Mouse (Mus musculus) layer of hippocampus, adult 11-12 months (tissue): ENCODE results near the gene Serpina3b.
"Not testable (repeated sequence)": the region's sequence is repeated elsewhere in the genome, so short reads cannot be mapped to it uniquely, and the experiment has no call there.

Source experiments
- DNase-seq: peaks from one replicate; pipeline ENCODE4 v3.0.0; 2022; ENCODE audit warnings: low spot score

The Serpina3b gene

DNA sequence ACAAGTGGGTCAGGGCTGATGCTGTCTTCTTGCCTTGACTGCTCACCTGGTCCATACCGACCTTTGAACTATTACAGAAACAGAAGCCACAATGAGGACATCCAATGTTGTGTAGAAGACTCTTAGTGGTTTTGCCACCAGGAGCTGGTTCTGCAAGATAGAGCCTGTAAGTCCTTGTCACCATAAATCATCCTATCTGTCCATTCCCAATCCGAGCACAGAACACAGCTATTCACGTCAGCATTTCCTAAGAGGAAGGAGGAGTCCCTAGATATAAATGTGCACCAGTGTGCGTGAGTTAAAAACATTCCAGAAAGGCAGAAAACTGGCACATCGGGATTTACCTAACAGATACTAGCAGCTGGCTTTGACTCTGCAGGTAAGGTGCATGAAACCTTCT is at the start of gene Serpina3b:
Serpina3b (plus strand) TSS at position 301 of the 400 bp plus-strand sequence.
- no peak for DNase-seq

DNA sequence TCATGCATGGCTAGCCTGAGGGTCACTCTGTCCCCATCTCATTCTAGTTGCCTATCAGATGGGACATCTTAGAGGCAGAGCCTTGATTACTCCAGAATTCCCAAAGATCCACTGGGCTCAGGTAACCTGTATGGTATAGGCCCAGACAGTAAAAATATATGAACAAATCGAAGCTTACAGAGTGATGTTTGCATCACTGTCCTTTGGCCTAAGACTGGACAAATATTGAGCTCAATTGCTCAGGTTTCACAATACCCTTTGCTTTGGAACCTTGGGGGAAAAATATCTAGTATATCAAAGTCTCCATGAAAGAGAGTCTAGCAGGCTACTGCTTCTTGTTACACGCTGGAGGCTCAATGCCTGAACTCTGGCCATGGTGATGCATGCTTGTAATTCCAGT is 37.7 kb upstream of the Serpina3b start:
- DNase-seq, result no peak

DNA sequence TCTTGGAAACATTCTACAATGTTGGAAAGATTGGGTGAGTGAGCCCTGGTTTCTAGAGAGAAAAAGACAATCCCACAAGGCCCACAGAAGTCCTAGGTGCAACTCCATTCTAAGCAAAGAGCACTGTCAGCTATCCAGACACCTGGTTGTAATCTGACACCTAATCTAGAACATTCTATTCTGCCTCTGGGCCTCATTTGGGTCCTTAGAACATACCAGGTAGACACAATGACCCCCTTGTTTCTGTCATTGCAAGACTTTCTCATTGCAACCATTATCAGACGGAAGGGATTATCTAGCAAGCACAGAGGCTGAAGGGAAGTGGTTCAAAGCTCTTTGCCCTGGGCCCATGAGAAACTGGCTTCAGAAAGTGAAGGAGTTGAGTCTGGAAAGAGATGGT is 36.5 kb upstream of the Serpina3b start:
- DNase-seq, result no peak

DNA sequence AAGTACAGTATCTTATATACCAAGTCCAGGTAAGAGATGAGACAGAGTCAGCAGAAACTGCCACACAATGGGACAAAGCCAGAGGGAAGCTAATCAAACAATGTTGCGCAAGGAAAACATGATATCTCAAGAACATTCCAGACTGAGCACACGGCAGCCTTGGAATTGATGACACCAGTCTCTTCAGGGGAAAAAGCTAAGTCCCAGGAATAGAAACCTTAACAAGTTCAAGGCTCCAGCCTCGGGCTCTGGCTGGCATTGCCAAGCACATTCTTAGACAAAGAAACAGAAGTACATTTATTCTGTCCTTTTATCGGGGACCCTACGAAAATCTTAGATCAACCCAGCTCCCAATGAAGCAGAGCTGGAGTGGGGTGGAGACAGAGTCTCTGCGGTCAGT is 27.0 kb upstream of the Serpina3b start, which contains the start of gene Serpina5:
Serpina5 (plus strand) TSS at position 346 of the 400 bp plus-strand sequence.
- DNase-seq, result no peak

DNA sequence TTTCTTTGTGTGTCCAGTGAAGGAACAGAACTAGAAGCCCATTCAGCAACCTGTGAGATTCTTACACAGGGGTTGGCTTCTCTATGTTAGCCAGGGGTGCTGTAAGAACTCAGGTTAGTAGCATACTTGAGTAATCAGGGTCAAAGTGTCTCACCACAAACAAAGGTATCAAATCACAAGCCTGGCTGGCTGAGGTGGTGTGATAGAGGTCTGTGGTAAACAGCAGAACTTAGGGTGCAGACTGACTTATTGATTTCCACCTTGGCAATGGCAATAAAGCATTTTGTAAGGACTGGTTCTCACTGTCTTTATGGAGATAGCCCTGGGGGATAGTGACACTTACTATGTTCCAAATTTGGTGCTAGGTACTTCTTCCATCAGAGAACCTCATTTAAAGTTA is 21.9 kb upstream of the Serpina3b start:
- no peak for DNase-seq

DNA sequence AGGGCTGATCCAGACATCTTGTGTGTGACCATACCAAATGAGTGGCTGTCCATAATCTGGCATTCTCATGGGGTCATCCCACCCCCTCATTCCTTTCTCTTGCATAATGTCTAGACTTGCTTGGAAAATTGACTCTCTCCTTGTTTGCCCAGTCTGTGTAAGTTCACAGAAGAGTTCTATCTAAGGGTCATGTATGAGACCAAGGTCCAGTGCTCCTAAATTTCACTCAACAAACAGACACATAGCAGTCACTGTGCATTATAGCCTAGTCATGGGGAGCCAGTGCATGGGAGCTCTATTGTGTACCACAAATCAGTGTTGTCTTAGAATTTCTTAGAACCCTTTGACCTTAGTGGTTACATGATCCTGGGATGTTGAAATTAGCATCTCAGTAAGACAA is 20.9 kb upstream of the Serpina3b start:
- no peak for DNase-seq

DNA sequence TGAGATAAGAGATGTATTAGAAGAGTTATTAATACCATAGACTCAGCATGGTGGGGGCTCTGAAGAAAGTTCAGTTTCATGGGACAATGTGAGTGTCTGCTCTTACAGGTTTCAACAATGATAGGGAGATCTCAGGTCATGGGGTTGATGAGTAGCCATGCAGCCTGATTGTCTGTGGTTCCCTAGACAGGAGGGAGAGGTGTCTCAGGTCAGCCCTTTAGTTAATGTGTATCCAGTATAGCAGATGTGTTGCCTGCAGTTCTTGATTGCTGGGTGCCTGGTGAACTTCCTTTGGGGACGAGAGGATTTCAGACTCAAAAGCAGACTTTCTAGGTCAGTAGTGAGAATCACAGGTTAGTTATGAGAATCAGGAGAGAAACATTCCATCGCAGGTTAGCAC is 19.3 kb upstream of the Serpina3b start:
- no peak for DNase-seq

DNA sequence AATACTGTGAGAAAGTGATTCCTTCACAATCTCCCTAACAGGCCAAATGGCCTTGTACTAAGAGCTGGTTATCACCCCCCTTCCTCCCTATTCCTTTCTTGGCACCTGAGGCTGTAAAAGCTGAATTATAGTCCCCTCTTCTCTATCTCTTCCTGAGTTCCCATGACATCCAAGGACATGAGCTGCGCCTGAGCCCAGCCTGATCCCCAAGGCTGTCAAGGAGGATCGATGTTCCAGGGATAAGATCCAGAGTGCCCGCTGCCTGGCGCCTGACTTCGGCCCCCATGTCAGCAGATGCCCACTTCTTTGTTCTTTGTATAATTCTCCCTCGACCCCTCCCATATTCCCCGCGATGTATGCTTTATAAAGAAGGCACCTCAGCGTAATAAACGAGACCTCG is 15.5 kb upstream of the Serpina3b start, which contains the start of gene Serpina3a:
Serpina3a (plus strand) TSS at position 392 of the 400 bp plus-strand sequence.
- DNase-seq, result not testable (repeated sequence)

DNA sequence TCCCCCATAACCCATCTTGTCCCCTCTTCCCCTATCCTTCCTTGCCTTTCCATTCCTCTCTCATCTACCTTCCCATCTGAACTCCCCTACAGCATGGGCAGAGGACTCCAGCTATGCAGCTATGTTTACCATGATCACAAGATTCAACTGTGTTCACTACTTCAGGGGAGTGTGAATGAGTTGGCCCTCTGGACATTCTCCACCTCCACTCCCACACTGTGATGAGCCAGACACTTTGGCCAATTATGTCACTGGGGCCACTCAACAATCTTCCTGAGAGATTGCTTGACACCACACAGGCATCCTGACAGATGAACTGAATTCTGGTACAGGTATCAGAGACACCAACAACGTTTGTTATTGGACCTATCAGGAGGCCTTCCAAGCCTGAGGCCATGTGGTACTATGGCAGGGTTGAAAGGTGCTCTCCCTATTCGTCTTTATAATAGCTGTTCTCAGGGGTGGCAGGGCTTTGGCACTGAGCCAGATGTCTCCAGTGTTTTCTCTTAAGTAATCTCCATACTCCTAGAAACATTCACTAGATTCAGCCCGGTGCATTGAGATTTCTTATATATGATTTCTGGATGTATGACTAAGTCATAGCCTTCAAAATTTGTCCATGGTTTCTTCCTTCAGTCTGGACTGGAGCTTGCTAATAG is 12.7 kb upstream of the Serpina3b start:
- no peak for DNase-seq

DNA sequence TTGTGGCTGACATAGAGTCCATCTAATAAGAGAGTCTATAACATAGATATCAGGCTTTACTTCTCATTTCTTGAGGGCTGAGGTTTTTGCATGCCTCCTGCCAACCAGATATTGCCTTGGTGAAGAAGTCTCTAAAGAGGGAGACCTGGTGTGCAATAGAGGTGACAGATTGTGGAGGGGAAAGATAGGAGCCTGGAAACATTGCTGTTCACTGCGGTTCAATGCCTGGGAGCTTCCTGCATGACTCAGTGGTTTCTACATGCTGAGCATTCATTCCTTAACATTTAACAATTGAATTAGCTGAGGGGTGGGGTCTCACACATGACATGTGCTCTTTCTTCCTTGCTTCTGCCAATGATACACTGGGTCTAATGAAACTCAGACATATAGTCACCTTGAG is 4.7 kb upstream of the Serpina3b start:
- no peak for DNase-seq

DNA sequence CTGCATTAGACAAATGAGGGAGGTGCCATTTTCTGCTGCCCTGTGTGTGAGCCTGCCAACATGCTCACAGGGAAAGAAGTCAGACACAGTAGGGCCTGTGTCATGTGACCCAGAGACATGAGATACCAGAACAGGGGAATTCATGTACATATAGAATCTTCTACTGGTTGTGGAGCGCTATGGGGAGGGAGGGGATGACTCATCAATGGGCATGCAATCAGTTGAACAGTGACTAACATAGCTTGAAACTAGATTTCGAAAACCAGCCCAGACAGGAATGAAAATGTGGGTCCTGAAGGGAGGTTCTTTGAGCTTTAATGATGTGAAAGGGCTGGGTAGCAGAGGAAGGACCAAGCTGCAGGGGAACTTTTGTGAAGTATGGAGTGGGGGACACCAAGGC is 3.8 kb upstream of the Serpina3b start:
- no peak for DNase-seq

DNA sequence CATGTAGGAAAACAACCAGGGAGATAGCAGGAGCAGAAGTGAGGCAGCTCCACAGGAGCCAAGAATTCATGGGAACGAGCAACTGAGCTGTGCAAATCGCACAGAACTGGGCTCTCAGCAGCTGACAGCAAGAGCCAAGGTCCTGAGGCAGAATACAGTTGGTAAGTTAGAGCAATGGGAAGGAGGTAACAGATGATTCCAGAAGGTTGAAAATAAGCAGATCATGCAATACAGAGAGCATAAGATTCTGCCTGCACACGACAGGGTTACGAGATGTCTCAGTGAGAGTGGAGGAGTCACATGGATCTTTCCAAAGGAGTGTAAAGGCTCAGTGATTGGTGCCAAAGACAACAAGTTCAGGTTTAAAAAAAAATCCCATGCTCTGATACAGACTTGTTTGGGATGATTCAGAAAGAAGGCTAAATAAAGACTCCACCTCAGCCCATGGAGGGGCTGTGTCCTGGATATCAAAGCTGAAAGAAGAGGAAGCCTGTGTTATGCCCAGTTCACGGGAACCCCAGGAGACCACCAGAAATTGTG is 2.7 kb upstream of the Serpina3b start:
- DNase-seq, result no peak

DNA sequence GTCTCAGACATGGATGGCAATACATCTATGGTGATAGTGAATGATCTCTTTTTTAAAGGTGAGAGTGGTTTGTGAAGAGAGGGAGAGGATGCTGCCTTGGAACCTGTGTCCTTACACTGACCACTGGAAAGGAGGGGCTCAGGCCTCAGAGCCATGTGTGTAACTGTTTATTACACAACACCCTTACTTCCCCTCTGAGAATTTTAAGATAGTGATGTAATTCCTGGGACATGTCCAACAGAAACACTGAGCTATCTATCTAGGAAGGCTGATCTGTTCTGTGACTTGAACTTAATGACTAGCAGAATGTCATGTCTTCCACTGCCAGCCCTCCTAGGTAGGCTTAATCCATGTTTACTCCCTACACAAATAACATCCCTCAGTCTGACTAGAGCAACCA is 3.2 kb downstream of the Serpina3b start:
- DNase-seq, result no peak

DNA sequence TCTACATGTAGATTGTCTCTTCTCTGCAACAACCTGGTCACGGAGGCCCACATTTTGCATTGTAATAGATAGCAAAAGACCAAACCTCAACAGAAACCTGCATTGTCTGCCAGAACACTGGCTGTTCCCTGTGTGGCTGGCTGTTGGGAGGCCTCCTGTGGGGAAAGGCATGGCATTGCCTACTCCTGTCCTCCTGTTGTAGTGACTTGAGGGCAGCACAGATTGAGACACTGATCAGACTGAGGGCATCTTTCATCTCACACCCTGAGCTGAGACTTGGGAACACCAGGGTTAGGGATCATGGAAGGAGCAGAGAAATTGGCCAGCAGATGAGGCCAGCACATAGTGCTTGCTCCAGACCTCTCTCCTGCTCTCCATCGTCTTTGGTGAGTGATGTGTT is 10.4 kb downstream of the Serpina3b start:
- DNase-seq, result no peak

DNA sequence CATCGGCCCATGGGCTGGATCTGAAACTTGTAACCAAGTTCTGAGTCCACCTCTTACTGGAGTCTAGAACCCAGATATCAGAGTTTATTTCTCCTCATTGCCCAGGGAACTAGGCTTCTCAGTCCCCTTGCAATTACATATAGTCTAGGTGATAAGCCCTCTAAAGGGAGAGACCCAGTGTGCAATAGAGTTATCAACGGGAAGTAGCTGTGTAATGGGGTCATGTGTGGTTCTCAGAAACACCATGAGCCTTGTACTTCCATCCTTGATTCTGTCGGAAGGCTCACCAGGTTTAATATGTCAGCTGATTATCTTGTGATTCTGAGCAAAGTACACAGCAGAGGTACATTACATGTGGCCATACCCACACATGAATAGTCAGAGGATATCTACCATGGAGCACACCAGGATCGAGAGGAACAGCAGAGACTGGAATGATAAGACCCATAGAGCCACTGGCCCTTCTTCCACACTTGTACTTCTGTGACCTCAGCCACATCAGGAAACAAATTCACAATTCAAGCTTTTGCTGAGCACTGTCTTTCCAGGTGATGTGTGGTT is 12.8 kb downstream of the Serpina3b start:
- DNase-seq, result no peak

DNA sequence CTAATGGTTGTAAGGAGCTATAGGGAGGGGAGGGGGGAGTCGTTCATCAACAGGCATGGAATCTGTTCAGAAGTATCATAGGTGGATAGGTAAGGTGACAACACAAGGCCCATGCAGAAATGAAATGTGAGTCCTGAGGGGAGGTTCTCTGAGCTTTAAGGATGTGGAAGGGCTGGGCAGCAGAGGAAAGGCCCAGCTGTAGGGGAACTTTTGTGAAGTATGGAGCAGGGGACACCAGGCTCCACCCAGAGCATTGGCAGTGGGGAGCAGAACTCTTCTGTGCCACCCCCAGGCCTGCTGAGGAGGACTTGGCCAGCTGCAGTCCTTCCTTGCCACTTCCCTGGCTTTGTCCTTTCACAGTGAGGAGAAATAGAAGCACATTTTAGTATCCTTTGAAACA is 13.7 kb downstream of the Serpina3b start:
- no peak for DNase-seq

DNA sequence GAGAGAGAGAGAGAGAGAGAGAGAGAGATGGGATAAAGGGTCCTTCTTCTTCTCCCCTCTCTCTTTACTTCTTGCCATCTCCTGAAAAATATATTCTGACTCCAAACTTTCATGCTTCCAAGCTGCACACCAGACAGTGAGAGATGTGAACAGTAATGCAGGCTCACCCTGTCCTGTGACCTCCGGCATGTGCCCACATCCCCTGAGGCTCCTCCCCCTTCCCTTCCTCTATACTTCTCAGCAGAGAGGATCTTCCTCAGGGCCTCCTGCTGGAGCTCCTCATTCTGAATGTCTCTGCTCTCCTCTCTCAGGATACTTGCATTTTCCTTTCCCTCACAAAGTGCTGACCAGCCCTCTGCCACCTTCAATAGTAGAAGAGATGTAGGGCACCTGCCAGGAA is 14.6 kb downstream of the Serpina3b start:
- no peak for DNase-seq

DNA sequence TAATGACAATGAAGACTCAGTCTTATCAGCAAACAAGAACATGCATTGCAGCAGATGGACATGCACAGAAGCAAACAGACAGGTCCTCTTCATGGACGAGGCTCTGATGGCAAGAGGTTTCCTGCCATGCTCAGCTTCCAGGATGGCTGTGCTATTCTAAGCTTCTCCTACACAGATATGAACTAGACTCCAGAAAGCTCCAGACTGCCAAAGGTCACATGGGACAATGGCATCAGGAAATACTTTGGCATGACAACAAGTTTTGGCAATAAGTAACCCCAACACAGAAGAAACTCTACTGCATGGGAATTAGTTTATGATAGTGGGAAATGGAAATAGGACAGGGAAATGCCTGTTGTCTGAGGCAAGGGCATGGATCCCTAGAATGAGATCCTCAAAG is 15.5 kb downstream of the Serpina3b start:
- DNase-seq, result no peak

DNA sequence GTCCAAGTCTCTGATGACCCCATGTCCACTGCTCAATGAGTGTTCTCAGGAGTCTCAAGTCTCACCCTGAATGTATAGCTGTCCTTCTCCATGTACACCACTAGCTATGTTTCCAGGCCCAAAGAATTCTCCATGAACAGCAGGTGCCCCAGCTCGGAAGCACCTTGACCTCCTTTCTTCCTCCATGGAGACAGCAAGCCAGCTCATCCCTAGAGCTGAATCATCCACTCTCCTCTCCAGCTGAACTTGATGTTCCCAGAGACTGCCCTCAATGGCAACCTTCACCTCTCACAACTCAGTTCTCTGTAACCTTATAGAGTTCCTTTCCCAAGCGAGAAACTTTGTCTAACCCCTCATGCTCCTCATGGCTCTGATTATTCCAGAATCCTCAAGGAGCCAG is 17.8 kb downstream of the Serpina3b start:
- no peak for DNase-seq

DNA sequence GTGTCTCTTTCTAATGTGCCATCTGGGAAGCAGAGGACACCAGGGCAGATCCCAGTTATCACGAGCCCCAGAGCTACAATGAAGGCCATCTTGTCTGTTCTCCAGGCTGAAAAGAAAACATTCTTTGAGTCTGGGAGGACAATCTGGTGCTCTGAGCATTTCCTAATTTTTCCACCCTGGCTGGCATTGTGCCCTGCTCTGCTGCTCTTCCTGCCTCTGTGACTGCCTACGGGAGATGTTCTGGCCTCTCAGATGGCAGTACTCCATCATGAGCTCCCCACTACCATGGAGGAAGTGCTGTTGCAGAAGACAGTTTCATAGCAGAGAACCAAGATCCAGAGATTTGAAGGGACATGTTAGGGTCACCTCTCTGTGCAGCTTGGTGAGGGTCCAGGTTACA is 24.2 kb downstream of the Serpina3b start:
- DNase-seq, result peak; percentile 14

DNA sequence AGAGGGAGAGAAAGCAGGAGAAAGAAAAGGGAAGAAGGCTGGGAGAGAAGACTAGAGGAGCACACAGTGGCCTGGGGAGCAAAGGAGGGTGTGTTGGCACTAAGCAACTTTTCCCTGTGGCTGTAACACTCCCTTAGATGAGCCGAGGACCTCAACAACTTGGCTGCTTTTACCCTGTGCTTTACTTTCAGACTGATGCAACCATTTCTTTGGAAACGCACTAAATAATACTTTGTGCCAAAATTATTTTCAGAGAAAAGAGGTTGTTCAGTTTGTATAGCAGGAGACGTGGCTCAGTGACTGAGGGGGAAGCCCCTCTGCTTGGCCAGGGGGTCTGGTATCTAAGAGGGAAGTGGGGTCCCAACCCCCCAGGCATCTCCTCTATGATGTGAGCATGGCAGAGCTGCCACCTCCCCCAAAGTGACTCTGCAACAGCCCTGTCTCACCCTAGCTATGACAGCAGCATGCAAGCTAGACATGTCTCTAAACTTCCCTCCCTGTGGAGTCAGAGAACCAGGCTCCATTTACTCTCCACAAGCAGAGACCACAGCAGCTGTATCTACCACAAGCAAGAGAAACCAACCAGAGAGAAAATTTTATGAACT is 25.3 kb downstream of the Serpina3b start:
- no peak for DNase-seq

DNA sequence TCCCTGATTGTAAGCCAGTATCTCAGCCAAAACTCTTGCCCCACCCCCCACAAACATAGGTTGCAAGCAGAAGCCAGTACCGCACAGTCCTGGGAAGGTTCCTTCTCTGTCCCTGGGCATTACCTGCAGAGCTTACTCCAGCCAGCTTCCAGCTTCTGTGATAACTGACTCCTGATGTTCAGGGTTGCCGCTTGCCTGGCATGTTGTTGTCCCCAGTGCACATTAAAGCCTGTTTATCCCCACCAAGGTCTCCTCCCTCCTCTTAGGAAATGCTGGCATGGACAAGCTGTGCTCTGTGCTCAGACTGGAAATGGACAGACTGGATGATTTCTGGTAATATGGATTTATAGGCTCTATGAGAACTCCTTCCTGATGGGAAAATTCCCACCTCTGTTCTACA is 25.9 kb downstream of the Serpina3b start, which contains the start of gene Serpina3c:
Serpina3c (minus strand) TSS at position 215 of the 400 bp plus-strand sequence.
- no peak for DNase-seq

DNA sequence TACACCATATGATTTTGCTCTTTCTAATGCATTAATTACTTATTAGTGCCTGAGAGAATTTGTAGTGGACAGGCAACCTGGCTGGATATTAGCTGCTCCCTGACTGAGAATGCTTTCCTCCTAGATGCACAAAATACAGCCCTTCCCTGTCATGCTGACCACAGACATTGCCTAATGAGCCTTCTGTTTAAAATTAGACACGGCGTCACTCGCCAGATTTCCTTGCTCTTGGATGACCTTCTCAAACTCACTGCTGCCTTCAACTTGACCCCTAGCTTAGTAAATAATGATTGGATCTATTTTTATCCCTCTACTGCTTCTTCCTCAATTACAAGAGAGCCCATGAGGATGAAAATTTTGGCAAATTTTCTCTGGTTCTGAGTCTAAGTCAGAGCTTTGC is 47.0 kb downstream of the Serpina3b start:
- DNase-seq, result no peak
